8 mouse cellular contexts compared by ENCODE assay signal in genomic region chr11:115612410-115613137, GRCm38 (mm10). TPM values are rescaled to one million over a fixed set of nuclear protein-coding genes. Genes with fewer than 3 reads are reported as not detected.
DNase-seq lines count a peak whose midpoint lies in the region; ATAC-seq lines count a peak whose summit lies in the region.

Gene Mif4gd, minus strand, starts transcription at chr11:115612969.

- ATAC-seq in hindbrain, embryonic 11.5 days (ENCODE audit: low FRiP score), result peak; percentile 84
- ATAC-seq in lung, embryonic 16.5 days (ENCODE audit: low read depth), result peak; percentile 89

- H3K36me3 ChIP-seq in hindbrain, embryonic 11.5 days (ENCODE audit: control insufficient read depth, insufficient read depth, low read length), result peaks cover 10% of the 10 kb centered on the region
- peaks cover 16% of the 10 kb centered on the region for H3K36me3 ChIP-seq in lung, embryonic 16.5 days (ENCODE audit: control insufficient read depth, insufficient read depth, low read length)

- no peaks in the 10 kb centered on the region for H3K27me3 ChIP-seq in hindbrain, embryonic 11.5 days (ENCODE audit: control insufficient read depth, insufficient read depth, low read length)
- no peaks in the 10 kb centered on the region for H3K27me3 ChIP-seq in lung, embryonic 16.5 days (ENCODE audit: control insufficient read depth, insufficient read depth, low read depth, low read length)

- peak within 1 kb of the TSS; percentile 56 for H3K9ac ChIP-seq in hindbrain, embryonic 11.5 days (ENCODE audit: low read depth, low read length)
- peak within 1 kb of the TSS; percentile 90 for H3K9ac ChIP-seq in lung, embryonic 16.5 days (ENCODE audit: low read length)

- peak within 1 kb of the TSS; percentile 51 for H3K4me3 ChIP-seq in hindbrain, embryonic 11.5 days (ENCODE audit: low read depth, low read length)
- peak within 1 kb of the TSS; percentile 87 for H3K4me3 ChIP-seq in lung, embryonic 16.5 days (ENCODE audit: low read length)

- WGBS in hindbrain, embryonic 11.5 days, result under 1% methylated on average over 50 of the region's 80 CpGs
- WGBS in lung, embryonic 16.5 days, result under 1% methylated on average over 80 of the region's 80 CpGs

- peak; percentile 92 for DNase-seq in NIH3T3 (ENCODE audit: low read depth)
- peak; percentile 91 for DNase-seq in cerebellum, postnatal 10 days
- peak; percentile 72 to 80 for DNase-seq in frontal cortex, postnatal 10 days (ENCODE audit: low spot score in 2 of 2)
- peak; percentile 90 for DNase-seq in hindbrain, embryonic 11.5 days (ENCODE audit: low spot score)
- DNase-seq in layer of hippocampus, adult 9-11 months, result peak; percentile 84
- DNase-seq in ovary, adult 18-20 months (ENCODE audit: low spot score), result peak; percentile 84
- DNase-seq in thymus, postnatal 0 days (ENCODE audit: low spot score), result peak; percentile 92

- H3K4me2 ChIP-seq in hindbrain, embryonic 11.5 days (replicated peaks; ENCODE audit: low read depth, low read length), result peak within 1 kb of the TSS; percentile 91
- peak within 1 kb of the TSS; percentile 93 for H3K4me2 ChIP-seq in lung, embryonic 16.5 days (ENCODE audit: low read depth, low read length)

- peak within 1 kb of the TSS; percentile 51; the same call in 1 of the 2 replicates for H3K27ac ChIP-seq in hindbrain, embryonic 11.5 days (ENCODE audit: low read depth, low read length)
- H3K27ac ChIP-seq in lung, embryonic 16.5 days (ENCODE audit: low read length), result peak within 1 kb of the TSS; percentile 97

- no peaks in the 10 kb centered on the region; the same call in 1 of the 2 replicates for H3K4me1 ChIP-seq in hindbrain, embryonic 11.5 days (replicated peaks; ENCODE audit: control insufficient read depth, insufficient read depth, low read length)
- H3K4me1 ChIP-seq in lung, embryonic 16.5 days (replicated peaks; ENCODE audit: control insufficient read depth, insufficient read depth, low read length), result peaks cover 14% of the 10 kb centered on the region

- H3K9me3 ChIP-seq in hindbrain, embryonic 11.5 days (ENCODE audit: control insufficient read depth, low read length), result no peaks in the 10 kb centered on the region
- H3K9me3 ChIP-seq in lung, embryonic 16.5 days (ENCODE audit: control insufficient read depth, low read length), result no peaks in the 10 kb centered on the region

RNA-seq across cellular contexts. Expression of gene Mif4gd, which starts in this region (rescaled TPM):
- 14.2 and 17.7 TPM in 2 replicates for polyA plus RNA-seq in hindbrain, embryonic 11.5 days (2014; fragmentation: Nextera tagmentation; extraction: Ambion mirVana)
- 36.8 and 40.6 TPM in 2 replicates for polyA plus RNA-seq in lung, embryonic 16.5 days (2015; fragmentation: Nextera tagmentation; extraction: Ambion mirVana)
- polyA plus RNA-seq in thymus, postnatal 0 days (2015; fragmentation: Nextera tagmentation; extraction: Ambion mirVana), result 120 and 121 TPM in 2 replicates

Comparison
In these comparisons a context has a peak if more than half of its experiments do, and no peak if none do; other contexts are left out.
1. Peak in every context shown above with its lines: DNase-seq, ATAC-seq, H3K4me3 ChIP-seq and H3K27ac ChIP-seq.